Mouse (Mus musculus): ENCODE measurements around the gene Wdr86. TPM values are rescaled to one million over a fixed set of nuclear protein-coding genes. Genes with fewer than 3 reads are reported as not detected.
A peak's percentile ranks its signal among the peaks of the same experiment; 100 is the strongest.

The Wdr86 gene
- polyA plus RNA-seq, 1 experiment from 2014 or later, result 6.4 TPM

DNA sequence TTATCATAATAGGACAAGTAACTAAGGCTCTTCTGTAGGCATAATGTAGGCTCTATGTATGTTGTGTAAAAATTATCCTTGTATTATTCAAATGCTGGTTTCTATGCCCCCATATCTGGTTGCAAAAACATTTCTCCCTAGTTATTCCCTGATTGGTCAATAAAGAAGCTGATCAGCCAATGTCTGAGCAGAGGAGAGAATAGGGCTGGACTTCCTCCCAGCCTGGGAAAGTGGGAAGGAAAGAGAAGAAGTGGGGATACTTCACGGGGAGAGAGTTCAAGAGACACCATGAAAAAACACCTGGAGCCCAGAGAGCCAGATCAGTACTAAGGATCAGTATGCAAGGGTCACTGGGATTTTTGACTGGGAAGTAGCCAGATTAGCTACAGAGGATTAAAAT lies 49.1 kb downstream of the Wdr86 start:
- Histone ChIP-seq H3K27me3 (replicated peaks; ENCODE audit: control insufficient read depth, insufficient read depth, low read length) (no peaks in the 10 kb centered on the region), H3K27ac (ENCODE audit: low read depth, low read length) (no peak overlapping the region)

DNA sequence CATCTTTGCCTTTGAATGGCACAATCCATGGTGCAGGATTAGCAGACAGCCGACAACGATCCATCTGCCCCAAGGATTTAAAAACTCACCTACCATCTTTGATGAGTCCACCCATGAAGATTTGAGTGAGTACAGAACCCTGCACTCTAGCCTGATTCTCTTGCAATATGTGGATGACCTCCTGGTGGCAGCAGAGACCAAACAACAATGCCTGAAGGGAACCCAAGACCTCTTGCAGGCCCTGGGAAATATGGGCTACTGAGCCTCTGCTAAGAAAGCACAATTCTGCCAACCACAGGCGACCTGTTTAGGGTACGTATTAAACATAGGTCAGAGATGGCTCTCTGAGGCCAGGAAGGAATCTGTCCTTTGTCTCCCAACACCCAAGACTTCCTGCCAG lies 56.3 kb downstream of the Wdr86 start:
- 34% methylated on average over 4 of the region's 4 CpGs for WGBS
- H3K4me2 ChIP-seq (ENCODE audit: low read length), result no peak overlapping the region
- H3K36me3 ChIP-seq (ENCODE audit: control insufficient read depth, insufficient read depth, low read length), result no peaks in the 10 kb centered on the region
- DNase-seq (ENCODE audit: low spot score) (peak; percentile 84), ATAC-seq (peak; percentile 82)
- no peak overlapping the region for H3K4me3 ChIP-seq (ENCODE audit: low read depth, low read length)
- 0 out of 2 replicates have a peak, but pooled peaks cover 3% of the 10 kb centered on the region for H3K9me3 ChIP-seq (replicated peaks; ENCODE audit: control insufficient read depth, low read length)
- no peaks in the 10 kb centered on the region for H3K27me3 ChIP-seq (replicated peaks; ENCODE audit: control insufficient read depth, insufficient read depth, low read length)
- no peaks in the 10 kb centered on the region for H3K4me1 ChIP-seq (ENCODE audit: control insufficient read depth, insufficient read depth, low read length)
- H3K9ac ChIP-seq (ENCODE audit: low read length), result no peak overlapping the region
- no peak overlapping the region for H3K27ac ChIP-seq (ENCODE audit: low read depth, low read length)

More for the DNA sequence above, 49.1 kb downstream of the Wdr86 start:
- DNase-seq (ENCODE audit: low spot score) (no peak), ATAC-seq (no peak)
- H3K36me3 ChIP-seq (ENCODE audit: control insufficient read depth, insufficient read depth, low read length), result no peaks in the 10 kb centered on the region
- no peak overlapping the region for H3K4me2 ChIP-seq (ENCODE audit: low read length)
- peaks cover 1% of the 10 kb centered on the region for H3K4me1 ChIP-seq (ENCODE audit: control insufficient read depth, insufficient read depth, low read length)
- no peak overlapping the region for H3K4me3 ChIP-seq (ENCODE audit: low read depth, low read length)
- 0 out of 2 replicates have a peak, but pooled peaks cover 4% of the 10 kb centered on the region for H3K9me3 ChIP-seq (replicated peaks; ENCODE audit: control insufficient read depth, low read length)
- WGBS, result 72% methylated on average over 1 of the region's 1 CpGs
- H3K9ac ChIP-seq (ENCODE audit: low read length), result no peak overlapping the region

Other genes with a start within 250 kb of the Wdr86 start
- gene Gbx1, start 203.5 kb downstream of the Wdr86 start, polyA plus RNA-seq (2014; fragmentation: Nextera tagmentation; extraction: Ambion mirVana), result 0.49 and 0.51 TPM in 2 replicates
- 0.09 and 0.17 TPM in 2 replicates for gene Asb10, start 189.7 kb downstream of the Wdr86 start, polyA plus RNA-seq (2014; fragmentation: Nextera tagmentation; extraction: Ambion mirVana)
- 0.06 and 0.09 TPM in 2 replicates for gene 4931409K22Rik, start 173.9 kb downstream of the Wdr86 start, polyA plus RNA-seq (2014; fragmentation: Nextera tagmentation; extraction: Ambion mirVana)
- 111 and 112 TPM in 2 replicates for gene Abcf2, start 153.3 kb downstream of the Wdr86 start, polyA plus RNA-seq (2014; fragmentation: Nextera tagmentation; extraction: Ambion mirVana)
- 10.6 and 13.8 TPM in 2 replicates for gene Chpf2, start 144.0 kb downstream of the Wdr86 start, polyA plus RNA-seq (2014; fragmentation: Nextera tagmentation; extraction: Ambion mirVana)
- 170 and 177 TPM in 2 replicates for gene Smarcd3, start 106.3 kb downstream of the Wdr86 start, polyA plus RNA-seq (2014; fragmentation: Nextera tagmentation; extraction: Ambion mirVana)
- gene Nub1, start 45.2 kb downstream of the Wdr86 start, polyA plus RNA-seq (2014; fragmentation: Nextera tagmentation; extraction: Ambion mirVana), result 59.8 and 65.3 TPM in 2 replicates
- 1.8 TPM in 1 of 2 replicates, not detected in the other for gene Crygn, start 27.3 kb upstream of the Wdr86 start, polyA plus RNA-seq (2014; fragmentation: Nextera tagmentation; extraction: Ambion mirVana)
- gene Rheb, start 111.9 kb upstream of the Wdr86 start, polyA plus RNA-seq (2014; fragmentation: Nextera tagmentation; extraction: Ambion mirVana), result 229 and 235 TPM in 2 replicates

Data from forebrain, embryonic 14.5 days (tissue).